Mouse (Mus musculus) hindbrain, embryonic 13.5 days (tissue): Measurements from ENCODE around the gene Rasgef1c. TPM values are rescaled to one million over a fixed set of nuclear protein-coding genes. Genes with fewer than 3 reads are reported as not detected.

ENCODE experiments used
- ATAC-seq: fragments of 200-750 bp; cut with Nextera tagmentation; 2 replicates; pipeline ENCODE4 v1.8.0; 2017; ENCODE audit warnings: moderate TSS enrichment; ENCODE audit not compliant: low FRiP score
- H3K27ac ChIP-seq: fragments of 300-500 bp; sonication (generic); 2 replicates; pipeline ENCODE4 v1.5.1; 2015; ENCODE audit warnings: inconsistent platforms, mild to moderate bottlenecking, moderate library complexity
- H3K27me3 ChIP-seq: fragments of 300-500 bp; sonication (generic); 2 replicates; pipeline ENCODE4 v1.6.1; 2015; ENCODE audit warnings: mild to moderate bottlenecking, inconsistent platforms
- H3K36me3 ChIP-seq: fragments of 300-500 bp; sonication (generic); 2 replicates; pipeline ENCODE4 v1.6.1; 2015; ENCODE audit warnings: mild to moderate bottlenecking, inconsistent platforms
- H3K4me1 ChIP-seq: fragments of 300-500 bp; sonication (generic); replicated peaks from 2 replicates; pipeline ENCODE4 v1.6.1; 2015; ENCODE audit warnings: inconsistent platforms
- H3K4me2 ChIP-seq: fragments of 300-500 bp; sonication (generic); 2 replicates; pipeline ENCODE4 v1.6.1; 2015; ENCODE audit warnings: inconsistent platforms, mild to moderate bottlenecking, moderate library complexity
- H3K4me3 ChIP-seq: fragments of 300-500 bp; sonication (generic); 2 replicates; pipeline ENCODE4 v1.5.1; 2015; ENCODE audit warnings: mild to moderate bottlenecking, inconsistent platforms
- H3K9ac ChIP-seq: fragments of 300-500 bp; sonication (generic); 2 replicates; pipeline ENCODE4 v1.6.1; 2015; ENCODE audit warnings: mild to moderate bottlenecking, inconsistent platforms
- H3K9me3 ChIP-seq: fragments of 300-500 bp; sonication (generic); 2 replicates; pipeline ENCODE4 v1.6.1; 2016; ENCODE audit warnings: inconsistent platforms
- WGBS: fragments of 180-500 bp; shearing (Covaris S2); methylation state at CpG from one replicate; pipeline ENCODE4 v1.1.7; 2015; 5-methylcytosine and 5-hydroxymethylcytosine counted together
- polyA plus RNA-seq: library from polyadenylated mRNA; unstranded; fragments of >200 nt; fragmentation: Nextera tagmentation; extraction: Ambion mirVana; gene quantifications from 2 replicates; pipeline ENCODE4 v1.2.1, GENCODE M21; 2015

Rasgef1c gene
- polyA plus RNA-seq, 1 experiment from 2014 or later, result 14.4 TPM

GRCm38 (mm10) chr11:49931037-49931625 is 29.5 kb downstream of the Rasgef1c start:
- 20% methylated on average over 5 of the region's 5 CpGs for WGBS

GRCm38 (mm10) chr11:49931853-49932252 is 30.2 kb downstream of the Rasgef1c start:
- H3K4me1 ChIP-seq, result peaks cover 58% of the 10 kb centered on the region
- ATAC-seq, result peak; percentile 86
- 12% methylated on average over 7 of the region's 7 CpGs for WGBS
- H3K4me3 ChIP-seq, result no peak overlapping the region
- H3K27ac ChIP-seq, result peak overlapping the region; percentile 78
- H3K9ac ChIP-seq, result peak overlapping the region; percentile 30; the same call in 1 of the 2 replicates
- peaks cover 4% of the 10 kb centered on the region; the same call in 1 of the 2 replicates for H3K27me3 ChIP-seq
- H3K36me3 ChIP-seq, result no peaks in the 10 kb centered on the region
- H3K4me2 ChIP-seq, result no peak overlapping the region
- no peaks in the 10 kb centered on the region for H3K9me3 ChIP-seq

More at GRCm38 (mm10) chr11:49931037-49931625, 29.5 kb downstream of the Rasgef1c start:
- peak overlapping the region; percentile 78 for H3K27ac ChIP-seq
- no peaks in the 10 kb centered on the region for H3K36me3 ChIP-seq
- H3K4me2 ChIP-seq, result no peak overlapping the region
- no peak overlapping the region for H3K9ac ChIP-seq
- H3K4me3 ChIP-seq, result no peak overlapping the region
- peaks cover 65% of the 10 kb centered on the region for H3K4me1 ChIP-seq
- no peak for ATAC-seq
- peaks cover 4% of the 10 kb centered on the region; the same call in 1 of the 2 replicates for H3K27me3 ChIP-seq
- H3K9me3 ChIP-seq, result no peaks in the 10 kb centered on the region

GRCm38 (mm10) chr11:49933811-49934210 is 32.2 kb downstream of the Rasgef1c start:
- peaks cover 4% of the 10 kb centered on the region; the same call in 1 of the 2 replicates for H3K27me3 ChIP-seq
- H3K9ac ChIP-seq, result no peak overlapping the region
- no peak for ATAC-seq
- no peak overlapping the region for H3K4me2 ChIP-seq
- WGBS, result 68% methylated on average over 1 of the region's 1 CpGs
- H3K4me1 ChIP-seq, result peaks cover 46% of the 10 kb centered on the region
- no peaks in the 10 kb centered on the region for H3K9me3 ChIP-seq
- no peak overlapping the region for H3K4me3 ChIP-seq
- H3K36me3 ChIP-seq, result no peaks in the 10 kb centered on the region
- peak overlapping the region; percentile 30; the same call in 1 of the 2 replicates for H3K27ac ChIP-seq

DNA sequence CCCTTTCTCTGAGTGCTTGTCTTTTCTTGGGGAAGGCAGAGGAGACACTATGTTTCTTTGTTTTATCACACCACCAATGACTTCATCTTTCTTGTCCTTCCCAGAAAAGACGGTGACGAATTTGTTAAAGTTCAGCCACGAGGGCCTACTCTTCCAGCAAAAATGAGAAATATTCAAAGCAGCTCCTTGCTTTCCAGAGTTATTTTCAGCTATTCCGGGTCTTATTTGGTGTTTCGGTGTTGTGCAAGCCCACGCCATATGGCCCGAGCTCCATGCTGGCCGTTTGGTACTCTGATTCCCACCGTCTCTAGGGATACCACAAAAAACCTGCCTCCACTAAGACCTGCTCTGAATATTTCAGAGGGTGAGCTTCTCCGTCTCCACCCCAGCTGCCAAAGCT is 32.7 kb downstream of the Rasgef1c start:
- no peak for ATAC-seq
- Histone ChIP-seq H3K27me3 (peaks cover 4% of the 10 kb centered on the region; the same call in 1 of the 2 replicates), H3K27ac (peak overlapping the region; percentile 30), H3K4me1 (peaks cover 51% of the 10 kb centered on the region), H3K9me3 (no peaks in the 10 kb centered on the region), H3K4me2 (no peak overlapping the region), H3K4me3 (no peak overlapping the region), H3K36me3 (no peaks in the 10 kb centered on the region), H3K9ac (no peak overlapping the region)
- 50% methylated on average over 10 of the region's 10 CpGs for WGBS

DNA sequence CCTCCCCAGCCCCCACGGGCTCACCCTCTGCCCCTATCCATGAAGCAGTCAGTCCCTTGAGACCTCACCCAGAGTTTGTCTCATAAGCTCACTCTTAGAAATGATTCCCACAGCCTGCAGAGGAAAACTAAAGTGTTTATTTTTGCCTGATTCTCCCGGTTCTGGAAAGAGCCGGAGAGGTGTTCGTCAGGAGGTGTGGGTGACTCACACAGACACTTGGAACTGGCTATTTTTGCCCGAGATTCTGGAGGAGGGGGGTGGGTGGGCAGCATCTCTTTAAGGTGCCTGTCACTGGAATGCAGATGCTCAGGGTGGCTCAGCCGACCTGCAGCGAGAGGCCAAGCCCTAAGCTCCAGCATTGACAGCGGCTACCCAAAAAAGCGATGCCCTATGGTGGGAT is 34.8 kb downstream of the Rasgef1c start:
- no peak overlapping the region for H3K9ac ChIP-seq
- H3K27me3 ChIP-seq, result peaks cover 4% of the 10 kb centered on the region; the same call in 1 of the 2 replicates
- 77% methylated on average over 9 of the region's 9 CpGs for WGBS
- peaks cover 45% of the 10 kb centered on the region for H3K4me1 ChIP-seq
- no peaks in the 10 kb centered on the region for H3K9me3 ChIP-seq
- no peak for ATAC-seq
- H3K27ac ChIP-seq, result no peak overlapping the region
- no peak overlapping the region for H3K4me3 ChIP-seq
- H3K36me3 ChIP-seq, result no peaks in the 10 kb centered on the region
- no peak overlapping the region for H3K4me2 ChIP-seq

DNA sequence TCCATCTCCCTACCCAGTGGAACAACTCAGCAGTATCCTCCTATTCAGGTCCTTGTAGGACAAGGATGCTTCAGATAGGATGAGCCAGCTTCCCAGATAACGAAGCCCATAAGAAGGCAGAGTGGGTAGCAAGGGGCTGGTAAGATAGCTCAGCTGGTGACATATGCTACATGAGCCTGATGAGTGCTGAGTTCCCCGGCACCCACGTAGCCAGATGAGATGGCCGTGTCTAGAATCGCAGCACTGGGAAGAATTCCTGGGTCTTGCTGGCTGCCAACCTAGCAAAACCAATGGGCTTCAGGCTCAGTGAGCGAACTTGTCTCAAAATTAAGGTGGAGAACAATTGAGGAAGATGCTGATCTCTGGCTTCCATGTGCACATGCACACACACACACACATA is 36.1 kb downstream of the Rasgef1c start:
- no peaks in the 10 kb centered on the region for H3K9me3 ChIP-seq
- no peak overlapping the region for H3K27ac ChIP-seq
- H3K4me1 ChIP-seq, result peaks cover 32% of the 10 kb centered on the region
- no peaks in the 10 kb centered on the region for H3K36me3 ChIP-seq
- 85% methylated on average over 6 of the region's 6 CpGs for WGBS
- no peak overlapping the region for H3K4me2 ChIP-seq
- H3K4me3 ChIP-seq, result no peak overlapping the region
- H3K27me3 ChIP-seq, result peaks cover 4% of the 10 kb centered on the region; the same call in 1 of the 2 replicates
- no peak overlapping the region for H3K9ac ChIP-seq
- ATAC-seq, result no peak

DNA sequence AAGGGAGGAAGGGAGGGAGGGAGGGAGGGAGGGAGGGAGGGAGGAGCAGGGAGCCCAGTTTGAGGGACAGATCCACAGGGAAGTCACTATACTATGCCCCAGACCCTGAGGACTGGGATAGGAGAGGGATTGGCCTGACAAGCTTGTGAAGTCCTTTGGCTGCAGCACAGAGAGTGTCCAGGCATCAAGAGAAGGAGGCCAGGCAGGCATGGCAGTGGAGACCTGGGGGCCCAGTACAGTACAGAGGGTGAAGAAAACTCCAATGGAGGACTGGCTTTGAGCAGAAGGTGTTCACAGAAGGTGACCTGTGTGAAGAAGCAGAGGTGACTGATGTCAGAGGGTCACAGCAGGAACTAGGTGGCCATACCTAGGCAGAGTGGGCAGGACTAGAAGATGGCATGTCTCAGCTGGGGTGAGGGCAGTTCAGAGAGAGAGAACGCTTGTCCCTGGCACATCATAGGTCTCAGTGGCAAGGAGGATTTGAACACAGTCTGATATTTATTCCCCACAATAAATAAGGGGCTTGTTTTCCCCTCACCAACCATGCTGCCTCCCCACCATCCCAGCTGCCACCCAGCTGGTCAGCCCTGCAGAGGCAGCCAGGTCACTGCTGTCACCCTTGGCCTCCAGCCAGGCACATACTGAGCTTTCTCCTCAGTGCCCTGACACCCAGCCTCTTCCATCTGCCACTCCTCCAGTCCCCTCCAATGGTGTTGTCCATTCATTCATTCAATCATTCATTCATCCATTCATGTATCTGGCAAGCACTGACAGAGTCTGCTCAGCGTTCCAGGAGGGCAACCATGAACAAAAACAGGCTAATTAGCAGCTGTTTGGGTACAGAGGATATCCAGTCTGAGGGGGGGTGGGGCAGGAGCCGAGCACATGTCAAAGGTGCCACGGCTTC is 36.9 kb downstream of the Rasgef1c start:
- peaks cover 4% of the 10 kb centered on the region; the same call in 1 of the 2 replicates for H3K27me3 ChIP-seq
- H3K9ac ChIP-seq, result no peak overlapping the region
- H3K4me2 ChIP-seq, result no peak overlapping the region
- H3K36me3 ChIP-seq, result no peaks in the 10 kb centered on the region
- H3K4me3 ChIP-seq, result no peak overlapping the region
- no peaks in the 10 kb centered on the region for H3K9me3 ChIP-seq
- WGBS, result 21% methylated on average over 4 of the region's 4 CpGs
- peaks cover 32% of the 10 kb centered on the region for H3K4me1 ChIP-seq
- peak overlapping the region; percentile 37; the same call in 1 of the 2 replicates for H3K27ac ChIP-seq
- ATAC-seq, result peak; percentile 75

DNA sequence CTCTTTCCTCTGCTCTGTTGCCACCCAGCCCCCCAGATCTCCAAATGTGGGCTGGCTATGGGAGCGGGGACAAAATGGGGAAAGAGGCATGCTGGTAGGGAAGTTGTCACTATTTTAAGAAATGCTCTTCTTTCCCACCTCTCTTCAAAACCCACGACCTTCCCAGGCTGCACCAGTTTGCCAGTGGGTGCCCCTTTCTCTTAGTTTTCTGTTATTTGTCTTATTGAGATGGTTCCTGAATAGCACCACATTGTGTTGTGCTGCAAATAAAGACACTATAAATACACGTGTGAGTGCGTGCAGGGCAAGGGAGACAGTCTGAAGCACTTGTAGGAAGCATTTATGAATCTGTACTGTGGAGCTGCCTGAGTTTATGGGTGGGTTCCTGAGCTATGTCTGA is 41.2 kb downstream of the Rasgef1c start:
- WGBS, result 79% methylated on average over 4 of the region's 4 CpGs
- no peak for ATAC-seq
- peaks cover 11% of the 10 kb centered on the region; the same call in 1 of the 2 replicates for H3K9me3 ChIP-seq

GRCm38 (mm10) chr11:49943901-49944300 is 42.3 kb downstream of the Rasgef1c start:
- WGBS, result 83% methylated on average over 5 of the region's 5 CpGs
- H3K36me3 ChIP-seq, result no peaks in the 10 kb centered on the region; the same call in 1 of the 2 replicates
- H3K4me1 ChIP-seq, result peaks cover 8% of the 10 kb centered on the region
- no peak overlapping the region for H3K27ac ChIP-seq
- H3K4me3 ChIP-seq, result no peak overlapping the region
- no peak for ATAC-seq
- peaks cover 11% of the 10 kb centered on the region; the same call in 1 of the 2 replicates for H3K9me3 ChIP-seq
- H3K4me2 ChIP-seq, result no peak overlapping the region
- no peak overlapping the region for H3K9ac ChIP-seq
- H3K27me3 ChIP-seq, result no peaks in the 10 kb centered on the region

More for the DNA sequence above, 41.2 kb downstream of the Rasgef1c start:
- Histone ChIP-seq H3K36me3 (no peaks in the 10 kb centered on the region; the same call in 1 of the 2 replicates), H3K4me1 (peaks cover 15% of the 10 kb centered on the region), H3K4me2 (no peak overlapping the region), H3K27ac (no peak overlapping the region), H3K27me3 (no peaks in the 10 kb centered on the region), H3K4me3 (no peak overlapping the region), H3K9ac (no peak overlapping the region)

DNA sequence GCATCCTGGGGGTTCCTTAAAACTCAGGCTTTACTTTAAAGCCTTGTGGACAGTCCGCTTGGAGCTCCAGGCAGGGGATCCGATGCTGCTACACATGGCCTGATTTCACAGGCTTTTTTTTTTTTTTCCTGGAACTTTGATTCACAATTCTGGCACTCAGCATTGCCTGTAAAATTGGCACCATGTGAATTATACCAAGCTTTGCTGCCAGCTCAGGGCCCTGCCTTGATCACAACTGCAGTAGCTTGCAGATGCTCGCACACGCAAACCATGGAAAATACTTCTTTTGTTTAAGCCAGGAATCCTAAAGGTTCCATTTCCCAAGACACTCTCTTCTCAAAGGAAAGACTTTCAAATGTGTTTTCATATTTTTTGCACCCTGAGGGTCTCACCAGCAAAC is 44.1 kb downstream of the Rasgef1c start:
- Histone ChIP-seq H3K4me1 (no peaks in the 10 kb centered on the region), H3K4me2 (no peak overlapping the region), H3K36me3 (no peaks in the 10 kb centered on the region; the same call in 1 of the 2 replicates), H3K27me3 (no peaks in the 10 kb centered on the region), H3K9ac (no peak overlapping the region), H3K27ac (no peak overlapping the region), H3K9me3 (peaks cover 11% of the 10 kb centered on the region; the same call in 1 of the 2 replicates), H3K4me3 (no peak overlapping the region)
- no peak for ATAC-seq
- 90% methylated on average over 4 of the region's 4 CpGs for WGBS

GRCm38 (mm10) chr11:49949839-49950238 is 48.2 kb downstream of the Rasgef1c start:
- Histone ChIP-seq H3K27me3 (0 out of 2 replicates have a peak, but pooled peaks cover 3% of the 10 kb centered on the region), H3K4me3 (no peak overlapping the region), H3K9me3 (peaks cover 11% of the 10 kb centered on the region; the same call in 1 of the 2 replicates), H3K27ac (no peak overlapping the region), H3K36me3 (no peaks in the 10 kb centered on the region; the same call in 1 of the 2 replicates), H3K4me2 (no peak overlapping the region), H3K4me1 (no peaks in the 10 kb centered on the region), H3K9ac (no peak overlapping the region)
- 82% methylated on average over 5 of the region's 5 CpGs for WGBS
- ATAC-seq, result no peak

DNA sequence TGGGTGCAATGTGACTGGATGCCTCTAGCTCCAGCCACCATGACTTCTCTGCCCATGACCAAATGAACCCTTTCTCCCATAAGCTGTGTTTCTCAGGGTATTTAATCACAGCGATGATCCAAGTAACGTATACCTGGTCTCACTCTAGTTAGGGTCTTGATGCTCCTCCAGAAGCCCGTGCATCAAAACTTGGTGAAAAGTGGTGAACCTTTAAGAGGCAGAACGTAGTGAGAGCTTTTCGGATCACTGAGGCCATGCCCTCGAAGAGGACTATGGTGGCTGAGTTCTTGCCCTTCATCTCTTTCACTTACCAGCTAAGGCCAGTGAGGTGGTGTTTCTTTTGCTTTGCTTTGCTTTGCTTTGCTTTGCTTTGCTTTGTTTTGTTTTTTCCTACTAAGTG is 52.0 kb downstream of the Rasgef1c start:
- no peak overlapping the region for H3K4me2 ChIP-seq

More for the DNA sequence above, 52.0 kb downstream of the Rasgef1c start:
- Histone ChIP-seq H3K36me3 (no peaks in the 10 kb centered on the region), H3K27me3 (peaks cover 9% of the 10 kb centered on the region; the same call in 1 of the 2 replicates), H3K4me1 (no peaks in the 10 kb centered on the region), H3K9me3 (no peaks in the 10 kb centered on the region), H3K4me3 (no peak overlapping the region), H3K27ac (no peak overlapping the region), H3K9ac (no peak overlapping the region)
- 98% methylated on average over 6 of the region's 6 CpGs for WGBS
- no peak for ATAC-seq
